Mouse (Mus musculus) mammary gland, adult 2 months (tissue): Measurements from ENCODE around the gene A1bg. TPM values are rescaled to one million over a fixed set of nuclear protein-coding genes. Genes with fewer than 3 reads are reported as not detected.

Source experiments
- polyA plus RNA-seq: library from polyadenylated mRNA; depleted of rRNA; stranded (reverse); fragments of >200 nt; gene quantifications from 2 replicates; pipeline ENCODE4 v1.2.3, GENCODE M21; 2012; ENCODE audit warnings: low replicate concordance; rRNA removed

Gene A1bg
- not detected in 2 replicates for polyA plus RNA-seq

GRCm38 (mm10) chr15:60922912-60923311 is at the start of gene A1bg:
Gene A1bg (minus strand): TSS chr15:60923012.

GRCm38 (mm10) chr15:60853231-60853999 is 69.4 kb downstream of the A1bg start, which contains the start of gene Fam84b:
Gene Fam84b (minus strand): TSS chr15:60853778.

Other genes with a start within 250 kb of the A1bg start
- gene Fam84b, start 69.2 kb downstream of the A1bg start, polyA plus RNA-seq: 9.1 and 13.5 TPM in 2 replicates